Mouse (Mus musculus) cortical plate, adult 2 months (tissue): ENCODE measurements around the gene Cacng8.

Experiments
- CTCF ChIP-seq: fragments of 200-500 bp; IDR thresholded peaks from 2 replicates; pipeline ENCODE4 v1.5.1; 2011; ENCODE audit warnings: mild to moderate bottlenecking, control low read depth, low read length; ENCODE audit not compliant: insufficient read depth; ENCODE audit errors: extremely low read depth
- POLR2A ChIP-seq: fragments of 200-500 bp; IDR thresholded peaks from 2 replicates; pipeline ENCODE4 v1.6.1; 2011; ENCODE audit warnings: mild to moderate bottlenecking, low read length, control low read depth; ENCODE audit not compliant: insufficient read depth; ENCODE audit errors: extremely low read depth

- TF ChIP-seq POLR2A (no peak), CTCF (no peak)
Observed at GRCm38 (mm10) chr7:3354850-3355249, 35.6 kb upstream of the Cacng8 start.
